Mouse (Mus musculus) heart, adult 2 months (tissue): ENCODE data around the gene Bmpr1a. TPM values are rescaled to one million over a fixed set of nuclear protein-coding genes. Genes with fewer than 3 reads are reported as not detected.

ENCODE experiments used
- DNase-seq, 2 experiments: peaks; one replicate each; pipeline ENCODE4 v3.0.0; 2021
- H3K27ac ChIP-seq: fragments of 200-600 bp; 2 replicates; pipeline ENCODE4 v1.8.1; 2022
- H3K27me3 ChIP-seq: fragments of 200-500 bp; 2 replicates; pipeline ENCODE4 v1.6.1; 2012; ENCODE audit warnings: mild to moderate bottlenecking, low read length, inconsistent platforms, mixed read lengths; ENCODE audit not compliant: control insufficient read depth, insufficient read depth
- H3K36me3 ChIP-seq: fragments of 200-500 bp; 2 replicates; pipeline ENCODE4 v1.6.1; 2012; ENCODE audit warnings: low read length, inconsistent platforms; ENCODE audit not compliant: control insufficient read depth, insufficient read depth
- H3K4me1 ChIP-seq: fragments of 200-500 bp; 2 replicates; pipeline ENCODE4 v1.6.1; 2011; ENCODE audit warnings: low read length; ENCODE audit not compliant: control insufficient read depth, insufficient read depth
- H3K4me3 ChIP-seq: fragments of 200-600 bp; 2 replicates; pipeline ENCODE4 v1.8.1; 2022
- H3K79me2 ChIP-seq: fragments of 200-500 bp; replicated peaks from 2 replicates; pipeline ENCODE4 v1.6.1; 2012; ENCODE audit warnings: mild to moderate bottlenecking, inconsistent platforms, low read length, moderate library complexity, mixed read lengths; ENCODE audit not compliant: control insufficient read depth, insufficient read depth
- H3K9ac ChIP-seq: fragments of 200-500 bp; 2 replicates; pipeline ENCODE4 v1.6.1; 2012; ENCODE audit warnings: low read depth, mild to moderate bottlenecking, control low read depth, inconsistent platforms, low read length, mixed read lengths
- CTCF ChIP-seq: fragments of 200-600 bp; IDR thresholded peaks from 2 replicates; pipeline ENCODE4 v1.8.1; 2022; ENCODE audit warnings: antibody characterized with exemption, mild to moderate bottlenecking, moderate library complexity
- EP300 ChIP-seq: fragments of 200-500 bp; IDR thresholded peaks from 2 replicates; pipeline ENCODE4 v1.6.1; 2011; ENCODE audit warnings: low read depth, low read length, control low read depth; ENCODE audit not compliant: insufficient read depth
- POLR2A ChIP-seq: fragments of 200-500 bp; IDR thresholded peaks from 2 replicates; pipeline ENCODE4 v1.6.1; 2011; ENCODE audit warnings: mild to moderate bottlenecking, low read depth, low read length, control low read depth; ENCODE audit not compliant: insufficient read depth
- WGBS: fragments of 180-500 bp; shearing (Covaris S2); methylation state at CpG from one replicate; pipeline ENCODE4 v1.1.7; 2018; 5-methylcytosine and 5-hydroxymethylcytosine counted together
- intact Hi-C: fragments of 180-260 bp; cut with DNase I; formaldehyde crosslinking; loops from one replicate; pipeline ENCODE4 v1.15.1; 2025
- polyA plus RNA-seq: library from polyadenylated mRNA; depleted of rRNA; stranded (reverse); fragments of >200 nt; gene quantifications from 2 replicates; pipeline ENCODE4 v1.2.3, GENCODE M21; 2012; rRNA removed
- total RNA-seq, 2 experiments: library from RNA; stranded (reverse); gene quantifications; 2 replicates each; pipeline ENCODE4 v1.2.3; 2021

Gene Bmpr1a
- total and polyA plus RNA-seq, 3 experiments, result 13.8 to 62.5 (median 58.4) TPM

GRCm38 (mm10) chr14:34362726-34363445, 140.3 kb downstream of the Bmpr1a start:
- Histone ChIP-seq H3K4me1 (peaks cover 7% of the 10 kb centered on the region), H3K4me3 (peak overlapping the region; percentile 62), H3K36me3 (no peaks in the 10 kb centered on the region), H3K9ac (peak overlapping the region; percentile 29; the same call in 1 of the 2 replicates), H3K79me2 (no peaks in the 10 kb centered on the region), H3K27ac (peak overlapping the region; percentile 87), H3K27me3 (no peaks in the 10 kb centered on the region)
- WGBS, result 42% methylated on average over 18 of the region's 18 CpGs
- intact Hi-C loops, result loop anchor here (1.0 to 2.0 kb wide), 2 partner anchors 52 to 90 kb away; partner anchors contain the start of genes Glud1 and Shld2
- peak; percentile 50; the same call in 1 of the 2 replicates for TF ChIP-seq EP300
- TF ChIP-seq CTCF, result peak; percentile 82
- TF ChIP-seq POLR2A, result no peak
- peak; percentile 75 to 76 for DNase-seq

- no peaks in the 10 kb centered on the region for H3K36me3 ChIP-seq
- no peak for DNase-seq
- no peak overlapping the region for H3K9ac ChIP-seq
- WGBS, result 62% methylated on average over 4 of the region's 4 CpGs
- H3K4me3 ChIP-seq, result no peak overlapping the region
- H3K27ac ChIP-seq, result no peak overlapping the region
- TF ChIP-seq EP300, result no peak
- TF ChIP-seq CTCF, result no peak
- no peak for TF ChIP-seq POLR2A
- peaks cover 7% of the 10 kb centered on the region for H3K4me1 ChIP-seq
- intact Hi-C loops, result loop anchor here (2.0 kb wide), 1 partner anchor 51 kb away; the partner anchor contains the start of genes Glud1 and Shld2
- no peaks in the 10 kb centered on the region for H3K27me3 ChIP-seq
- no peaks in the 10 kb centered on the region for H3K79me2 ChIP-seq
Measured at GRCm38 (mm10) chr14:34362135-34362534, 141.0 kb downstream of the Bmpr1a start.

Other genes with a start within 250 kb of the Bmpr1a start
- gene Shld2, start 192.8 kb downstream of the Bmpr1a start, total RNA-seq, result 1 to 10 TPM; 7.8 to 9.9 TPM
- gene Shld2, start 192.8 kb downstream of the Bmpr1a start, polyA plus RNA-seq, result 2.4 and 3.5 TPM in 2 replicates
- 100 to 1,000 TPM; 127 to 148 TPM for gene Glud1, start 192.6 kb downstream of the Bmpr1a start, total RNA-seq
- gene Glud1, start 192.6 kb downstream of the Bmpr1a start, polyA plus RNA-seq, result 52.1 and 73.2 TPM in 2 replicates
- gene Fam25c, start 147.9 kb downstream of the Bmpr1a start, total RNA-seq, result not detected
- not detected in 2 replicates for gene Fam25c, start 147.9 kb downstream of the Bmpr1a start, polyA plus RNA-seq
- gene Sncg, start 128.6 kb downstream of the Bmpr1a start, total RNA-seq, result 10 to 100 TPM; 11.5 to 12.9 TPM
- 14.2 and 15.2 TPM in 2 replicates for gene Sncg, start 128.6 kb downstream of the Bmpr1a start, polyA plus RNA-seq
- gene Mmrn2, start 127.9 kb downstream of the Bmpr1a start, total RNA-seq, result 10 to 100 TPM; 30.4 to 44.1 TPM
- 17.6 and 29.4 TPM in 2 replicates for gene Mmrn2, start 127.9 kb downstream of the Bmpr1a start, polyA plus RNA-seq
- not detected for gene 9230112D13Rik, start 19.5 kb upstream of the Bmpr1a start, total RNA-seq
- not detected in 2 replicates for gene 9230112D13Rik, start 19.5 kb upstream of the Bmpr1a start, polyA plus RNA-seq
- gene Ldb3, start 85.3 kb upstream of the Bmpr1a start, total RNA-seq, result 1,000 to 10,000 TPM in 1 of 2 experiments, 100 to 1,000 TPM in 1; 940 to 1,084 TPM
- gene Ldb3, start 85.3 kb upstream of the Bmpr1a start, polyA plus RNA-seq, result 1,077 and 1,138 TPM in 2 replicates
- 1 to 10 TPM; 2.4 to 2.6 TPM for gene Opn4, start 96.8 kb upstream of the Bmpr1a start, total RNA-seq
- 7.9 and 9.2 TPM in 2 replicates for gene Opn4, start 96.8 kb upstream of the Bmpr1a start, polyA plus RNA-seq
- 10 to 100 TPM; 35.5 to 40.6 TPM for gene Wapl, start 170.6 kb upstream of the Bmpr1a start, total RNA-seq
- 6.6 and 15.2 TPM in 2 replicates for gene Wapl, start 170.6 kb upstream of the Bmpr1a start, polyA plus RNA-seq